Mouse (Mus musculus) kidney, embryonic 14.5 days (tissue): ENCODE results near the gene Myo18b. TPM values are rescaled to one million over a fixed set of nuclear protein-coding genes. Genes with fewer than 3 reads are reported as not detected.
A peak's percentile ranks its signal among the peaks of the same experiment; 100 is the strongest.

Source experiments
- ATAC-seq: fragments of 200-750 bp; cut with Nextera tagmentation; 2 replicates; pipeline ENCODE4 v1.8.0; 2017; ENCODE audit warnings: moderate number of reproducible peaks, mild to moderate bottlenecking, moderate TSS enrichment, moderate library complexity; ENCODE audit not compliant: low FRiP score, low TSS enrichment
- H3K27ac ChIP-seq: fragments of 300-500 bp; sonication (generic); 2 replicates; pipeline ENCODE4 v1.5.1; 2014; ENCODE audit warnings: low read depth, mild to moderate bottlenecking, low read length, moderate library complexity, mixed read lengths
- H3K27me3 ChIP-seq: fragments of 300-500 bp; sonication (generic); 2 replicates; pipeline ENCODE4 v1.6.1; 2014; ENCODE audit warnings: mild to moderate bottlenecking, low read length; ENCODE audit not compliant: control insufficient read depth, insufficient read depth
- H3K36me3 ChIP-seq: fragments of 300-500 bp; sonication (generic); 2 replicates; pipeline ENCODE4 v1.6.1; 2014; ENCODE audit warnings: low read length, mixed read lengths; ENCODE audit not compliant: control insufficient read depth, insufficient read depth
- H3K4me1 ChIP-seq: fragments of 300-500 bp; sonication (generic); 2 replicates; pipeline ENCODE4 v1.6.1; 2014; ENCODE audit warnings: low read length, mixed read lengths; ENCODE audit not compliant: control insufficient read depth, insufficient read depth
- H3K4me2 ChIP-seq: fragments of 300-500 bp; sonication (generic); replicated peaks from 2 replicates; pipeline ENCODE4 v1.6.1; 2014; ENCODE audit warnings: low read depth, mild to moderate bottlenecking, low read length
- H3K4me3 ChIP-seq: fragments of 300-500 bp; sonication (generic); 2 replicates; pipeline ENCODE4 v1.5.1; 2014; ENCODE audit warnings: mild to moderate bottlenecking, low read length
- H3K9ac ChIP-seq: fragments of 300-500 bp; sonication (generic); 2 replicates; pipeline ENCODE4 v1.6.1; 2014; ENCODE audit warnings: low read depth, mild to moderate bottlenecking, low read length, moderate library complexity
- H3K9me3 ChIP-seq: fragments of 300-500 bp; sonication (generic); 2 replicates; pipeline ENCODE4 v1.6.1; 2016; ENCODE audit warnings: low read length; ENCODE audit not compliant: control insufficient read depth
- WGBS: fragments of 180-500 bp; shearing (Covaris S2); extraction: QIAGEN DNeasy Blood & Tissue Kit; methylation state at CpG from one replicate; pipeline ENCODE4 v1.1.7; 2014; 5-methylcytosine and 5-hydroxymethylcytosine counted together
- polyA plus RNA-seq: library from polyadenylated mRNA; unstranded; fragments of >200 nt; fragmentation: Nextera tagmentation; extraction: Ambion mirVana; gene quantifications from 2 replicates; pipeline ENCODE4 v1.2.1, GENCODE M21; 2014

Myo18b gene
- polyA plus RNA-seq, 1 experiment from 2014 or later, result 0.26 TPM

- H3K27me3 ChIP-seq, result no peaks in the 10 kb centered on the region
- H3K27ac ChIP-seq, result peak overlapping the region; percentile 8; the same call in 1 of the 2 replicates
- 38% methylated on average over 10 of the region's 10 CpGs for WGBS
- ATAC-seq, result peak; percentile 58
- peaks cover 8% of the 10 kb centered on the region for H3K4me1 ChIP-seq
- H3K9ac ChIP-seq, result no peak overlapping the region
- no peak overlapping the region for H3K4me3 ChIP-seq
- no peaks in the 10 kb centered on the region for H3K9me3 ChIP-seq
- H3K4me2 ChIP-seq, result no peak overlapping the region
- H3K36me3 ChIP-seq, result no peaks in the 10 kb centered on the region
Measured at GRCm38 (mm10) chr5:112928201-112928881, 32.2 kb upstream of the Myo18b start.

DNA sequence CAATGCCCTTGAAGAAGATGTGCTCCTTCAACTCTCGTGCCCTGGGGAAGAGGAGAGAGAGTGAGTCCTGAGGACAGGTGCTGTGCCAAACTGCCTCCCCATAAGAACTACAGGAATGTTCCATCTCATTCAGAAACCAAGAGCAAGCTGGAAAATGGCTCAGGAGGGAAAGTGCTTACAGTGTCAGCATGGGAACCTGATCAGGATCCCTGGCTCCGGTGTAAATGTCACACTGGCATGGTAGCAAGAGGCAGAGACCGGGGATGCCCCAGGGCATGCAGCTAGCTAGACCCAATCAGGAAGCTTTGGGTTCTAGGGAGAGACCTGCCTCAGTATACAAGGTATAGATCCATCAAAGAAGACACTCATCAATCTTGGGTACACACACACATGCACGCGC is 29.3 kb upstream of the Myo18b start:
- H3K4me1 ChIP-seq, result peaks cover 7% of the 10 kb centered on the region
- H3K27ac ChIP-seq, result no peak overlapping the region
- H3K4me3 ChIP-seq, result no peak overlapping the region
- WGBS, result 94% methylated on average over 5 of the region's 5 CpGs
- H3K9me3 ChIP-seq, result no peaks in the 10 kb centered on the region
- no peaks in the 10 kb centered on the region for H3K36me3 ChIP-seq
- no peak overlapping the region for H3K9ac ChIP-seq
- no peak overlapping the region for H3K4me2 ChIP-seq
- no peaks in the 10 kb centered on the region for H3K27me3 ChIP-seq
- ATAC-seq, result no peak

DNA sequence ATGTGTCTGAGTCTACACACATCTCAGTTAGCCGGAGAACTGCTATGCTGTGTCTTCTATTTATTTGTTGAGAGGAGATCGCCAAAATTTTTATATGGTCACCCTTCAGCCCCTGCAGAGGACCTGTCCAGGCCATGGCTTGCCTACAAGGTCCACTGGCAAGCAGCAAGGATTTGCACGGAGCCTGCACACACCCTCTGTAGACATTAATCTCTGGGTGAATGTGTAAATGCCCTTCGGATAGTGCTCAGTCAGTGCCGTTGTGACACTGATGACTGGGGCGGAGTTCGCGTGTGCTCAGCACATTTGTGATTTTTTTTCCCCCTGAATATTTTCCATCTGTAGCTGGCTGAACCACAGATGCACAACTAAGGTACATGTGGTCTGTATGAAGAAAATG is 28.6 kb upstream of the Myo18b start:
- H3K27me3 ChIP-seq, result no peaks in the 10 kb centered on the region
- ATAC-seq, result no peak
- H3K9ac ChIP-seq, result no peak overlapping the region
- no peak overlapping the region for H3K4me2 ChIP-seq
- H3K4me1 ChIP-seq, result peaks cover 7% of the 10 kb centered on the region
- WGBS, result 88% methylated on average over 8 of the region's 8 CpGs
- H3K4me3 ChIP-seq, result no peak overlapping the region
- H3K27ac ChIP-seq, result no peak overlapping the region
- no peaks in the 10 kb centered on the region for H3K9me3 ChIP-seq
- no peaks in the 10 kb centered on the region for H3K36me3 ChIP-seq

DNA sequence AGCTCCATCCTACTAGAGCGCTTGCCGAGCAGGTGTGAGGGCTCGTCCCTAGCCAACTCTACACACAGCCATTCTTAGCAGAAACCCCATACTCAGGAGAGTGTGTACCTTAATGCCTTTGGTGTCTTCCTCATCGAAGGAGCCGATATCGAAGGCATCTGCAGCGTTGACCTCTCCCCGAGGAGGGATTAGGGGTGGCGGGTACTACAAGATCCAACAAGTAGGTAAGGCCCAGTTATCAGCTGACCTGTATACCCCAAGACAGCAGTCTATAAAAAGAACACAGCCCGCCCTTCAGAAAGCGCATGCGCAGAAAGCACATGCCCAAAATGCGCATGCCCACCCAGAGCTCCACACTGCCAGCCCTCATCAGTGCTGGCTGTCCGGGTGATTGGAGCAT is 27.7 kb upstream of the Myo18b start:
- Histone ChIP-seq H3K36me3 (no peaks in the 10 kb centered on the region), H3K4me1 (peaks cover 7% of the 10 kb centered on the region), H3K4me3 (no peak overlapping the region), H3K27ac (no peak overlapping the region), H3K9ac (no peak overlapping the region), H3K27me3 (no peaks in the 10 kb centered on the region), H3K9me3 (no peaks in the 10 kb centered on the region), H3K4me2 (no peak overlapping the region)
- WGBS, result 95% methylated on average over 14 of the region's 14 CpGs
- no peak for ATAC-seq

GRCm38 (mm10) chr5:112921914-112922313 is 25.8 kb upstream of the Myo18b start:
- no peaks in the 10 kb centered on the region for H3K4me1 ChIP-seq
- H3K4me2 ChIP-seq, result no peak overlapping the region
- no peaks in the 10 kb centered on the region for H3K36me3 ChIP-seq
- no peak overlapping the region for H3K9ac ChIP-seq
- no peak overlapping the region for H3K27ac ChIP-seq
- no peaks in the 10 kb centered on the region for H3K27me3 ChIP-seq
- ATAC-seq, result no peak
- H3K4me3 ChIP-seq, result no peak overlapping the region
- no peaks in the 10 kb centered on the region for H3K9me3 ChIP-seq

DNA sequence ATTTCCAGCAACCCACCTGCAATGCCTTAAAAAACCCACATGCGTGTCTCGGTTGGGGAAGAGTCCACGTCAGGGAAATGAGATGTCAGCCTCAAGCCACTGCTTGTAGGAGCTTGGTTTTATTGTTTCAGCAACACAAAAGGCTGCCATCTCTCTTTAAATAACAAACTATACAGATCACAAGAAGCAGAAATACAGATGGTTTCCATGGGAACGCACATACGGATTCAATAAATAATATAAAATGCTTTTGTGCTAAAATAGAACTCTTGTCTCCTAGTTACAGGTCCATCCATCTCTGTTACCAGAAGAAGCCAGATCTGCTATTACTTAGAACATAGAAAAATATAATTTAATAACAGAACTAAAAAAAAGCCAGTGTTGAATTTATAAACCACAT is 14.2 kb upstream of the Myo18b start:
- no peak for ATAC-seq
- Histone ChIP-seq H3K27ac (no peak overlapping the region), H3K4me2 (no peak overlapping the region), H3K9ac (no peak overlapping the region), H3K4me1 (peaks cover 6% of the 10 kb centered on the region), H3K36me3 (peaks cover 4% of the 10 kb centered on the region; the same call in 1 of the 2 replicates), H3K9me3 (peaks cover 4% of the 10 kb centered on the region; the same call in 1 of the 2 replicates), H3K4me3 (no peak overlapping the region), H3K27me3 (no peaks in the 10 kb centered on the region)
- WGBS, result 85% methylated on average over 5 of the region's 5 CpGs

DNA sequence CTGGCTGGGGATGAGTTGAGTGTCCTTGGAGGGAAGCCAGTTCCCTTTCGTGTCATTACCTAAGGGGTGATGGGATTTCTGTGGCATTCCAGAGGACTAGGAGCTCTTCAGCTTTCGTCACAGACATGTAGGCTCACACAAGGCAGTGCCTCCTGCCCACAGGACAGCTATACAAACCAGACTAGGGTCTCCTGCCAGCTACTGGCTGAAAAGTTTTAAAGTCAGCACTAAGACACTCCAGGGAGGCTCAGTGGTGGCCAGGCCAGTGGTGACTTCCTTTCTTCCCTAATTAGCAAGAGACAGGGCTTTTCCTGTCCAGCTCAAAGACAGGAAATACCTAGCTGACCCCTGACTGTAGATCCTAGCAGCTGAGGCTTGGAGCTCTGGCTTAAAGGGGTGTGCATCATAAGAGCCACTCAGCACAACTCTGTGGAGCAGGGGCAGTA is 12.0 kb upstream of the Myo18b start:
- 61% methylated on average over 2 of the region's 2 CpGs for WGBS
- H3K36me3 ChIP-seq, result no peaks in the 10 kb centered on the region
- ATAC-seq, result no peak
- no peak overlapping the region for H3K4me3 ChIP-seq
- no peaks in the 10 kb centered on the region for H3K27me3 ChIP-seq
- H3K9ac ChIP-seq, result no peak overlapping the region
- H3K27ac ChIP-seq, result no peak overlapping the region
- H3K4me1 ChIP-seq, result no peaks in the 10 kb centered on the region; the same call in 1 of the 2 replicates
- H3K4me2 ChIP-seq, result no peak overlapping the region
- peaks cover 4% of the 10 kb centered on the region; the same call in 1 of the 2 replicates for H3K9me3 ChIP-seq

- Histone ChIP-seq H3K27ac (no peak overlapping the region), H3K36me3 (no peaks in the 10 kb centered on the region), H3K9me3 (peaks cover 4% of the 10 kb centered on the region; the same call in 1 of the 2 replicates), H3K4me1 (no peaks in the 10 kb centered on the region; the same call in 1 of the 2 replicates), H3K9ac (no peak overlapping the region), H3K27me3 (no peaks in the 10 kb centered on the region), H3K4me2 (no peak overlapping the region), H3K4me3 (no peak overlapping the region)
- 41% methylated on average over 6 of the region's 6 CpGs for WGBS
- no peak for ATAC-seq
Measured at GRCm38 (mm10) chr5:112907504-112907903, 11.3 kb upstream of the Myo18b start.

- Histone ChIP-seq H3K36me3 (no peaks in the 10 kb centered on the region), H3K9ac (no peak overlapping the region), H3K4me2 (no peak overlapping the region), H3K4me3 (no peak overlapping the region), H3K4me1 (no peaks in the 10 kb centered on the region), H3K27me3 (no peaks in the 10 kb centered on the region), H3K27ac (no peak overlapping the region), H3K9me3 (0 out of 2 replicates have a peak, but pooled peaks cover 3% of the 10 kb centered on the region)
- WGBS, result 70% methylated on average over 5 of the region's 5 CpGs
- ATAC-seq, result no peak
Measured at GRCm38 (mm10) chr5:112893462-112894060, 2.6 kb downstream of the Myo18b start.
